Mouse (Mus musculus) heart, adult 2 months (tissue): ENCODE measurements at regions not wholly inside any gene's neighbourhood (a gene's known extent, or its start where the extent isn't known, plus 50 kb on each side); places are given as distances from the start of the nearest gene placed in this dataset.

Experiments
- CTCF ChIP-seq: fragments of 200-600 bp; IDR thresholded peaks from 2 replicates; pipeline ENCODE4 v1.8.1; 2022; ENCODE audit warnings: antibody characterized with exemption, mild to moderate bottlenecking, moderate library complexity
- EP300 ChIP-seq: fragments of 200-500 bp; IDR thresholded peaks from 2 replicates; pipeline ENCODE4 v1.6.1; 2011; ENCODE audit warnings: low read depth, low read length, control low read depth; ENCODE audit not compliant: insufficient read depth
- POLR2A ChIP-seq: fragments of 200-500 bp; IDR thresholded peaks from 2 replicates; pipeline ENCODE4 v1.6.1; 2011; ENCODE audit warnings: mild to moderate bottlenecking, low read depth, low read length, control low read depth; ENCODE audit not compliant: insufficient read depth

- TF ChIP-seq CTCF, result no peak
- no peak for TF ChIP-seq EP300
- TF ChIP-seq POLR2A, result no peak
These were observed 64.5 kb upstream of the Nt5e start for GRCm38 (mm10) chr9:88262461-88262860.
